Mouse (Mus musculus): Measurements from ENCODE around the gene Rcc1l.

DNA sequence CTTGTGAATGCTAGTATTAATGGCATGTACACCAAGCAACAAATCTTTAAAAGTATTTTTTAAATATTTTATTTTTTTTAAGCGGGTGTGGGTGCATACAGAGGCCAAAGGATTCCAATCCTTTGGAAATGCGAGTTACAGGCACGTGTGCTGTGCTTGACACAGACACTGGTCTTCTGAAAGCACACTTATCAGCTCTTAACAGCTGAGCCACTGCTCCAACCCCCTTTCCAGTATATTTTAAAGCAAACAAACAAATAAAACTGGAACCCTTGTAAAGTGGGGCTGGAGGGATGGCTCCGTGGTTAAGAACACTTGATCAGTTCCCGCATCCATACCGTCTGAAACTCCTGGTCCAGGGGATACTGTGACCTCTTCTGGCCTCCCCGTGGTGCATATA lies 6.6 kb upstream of the Rcc1l start:
- TF ChIP-seq CTCF (IDR thresholded peaks at IDR 0.05; ENCODE audit: borderline replicate concordance, insufficient read depth, low read length): no peak
- TF ChIP-seq POLR2A (IDR thresholded peaks at IDR 0.05; ENCODE audit: low read depth, low read length): no peak; the same call in 1 of the 2 replicates
